Mouse (Mus musculus) brain, adult 2 months (tissue): ENCODE measurements around the gene Cdkl3.
"Not testable (repeated sequence)": the region's sequence is repeated elsewhere in the genome, so short reads cannot be mapped to it uniquely, and the experiment has no call there.

Source experiments
- DNase-seq: peaks from one replicate; pipeline ENCODE4 v3.0.0; 2011; ENCODE audit warnings: low read depth, low spot score

The Cdkl3 gene

DNA sequence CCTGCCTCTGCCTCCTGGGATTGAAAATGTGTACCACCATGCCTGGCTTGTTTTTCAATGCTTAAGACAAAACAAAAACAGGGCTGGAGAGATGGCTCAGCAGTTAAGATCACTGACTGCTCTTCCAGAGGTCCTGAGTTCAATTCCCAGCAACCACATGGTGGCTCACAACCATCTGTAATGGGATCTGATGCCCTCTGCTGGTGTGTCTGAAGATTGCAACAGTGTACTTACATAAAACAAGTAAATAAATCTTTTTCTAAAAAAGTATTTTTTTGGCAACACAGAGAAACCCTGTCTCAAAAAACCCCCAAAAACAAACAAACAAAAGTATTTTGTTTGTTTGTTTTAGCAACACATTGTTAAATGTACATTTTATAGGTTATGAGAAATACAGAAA lies 116.4 kb downstream of the Cdkl3 start:
- not testable (repeated sequence) for DNase-seq

DNA sequence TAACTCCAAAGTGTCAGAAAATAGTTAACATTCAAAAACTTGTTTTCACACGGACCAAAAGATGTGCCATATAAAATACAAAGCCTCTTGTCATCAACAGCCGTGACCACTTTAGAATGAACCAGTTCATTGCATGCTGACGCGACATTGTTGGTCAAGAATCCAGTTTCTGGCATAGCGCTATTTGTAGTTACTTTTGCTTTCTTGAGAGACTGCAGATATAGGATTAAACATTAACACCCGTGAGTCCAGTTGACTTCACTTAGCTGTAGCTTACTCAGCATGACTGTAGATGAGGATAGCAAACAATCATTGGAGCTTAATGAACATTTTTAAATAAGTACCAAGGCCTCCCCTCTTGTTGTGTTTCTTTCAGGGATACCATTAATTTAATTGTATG lies 118.0 kb downstream of the Cdkl3 start:
- no peak for DNase-seq

DNA sequence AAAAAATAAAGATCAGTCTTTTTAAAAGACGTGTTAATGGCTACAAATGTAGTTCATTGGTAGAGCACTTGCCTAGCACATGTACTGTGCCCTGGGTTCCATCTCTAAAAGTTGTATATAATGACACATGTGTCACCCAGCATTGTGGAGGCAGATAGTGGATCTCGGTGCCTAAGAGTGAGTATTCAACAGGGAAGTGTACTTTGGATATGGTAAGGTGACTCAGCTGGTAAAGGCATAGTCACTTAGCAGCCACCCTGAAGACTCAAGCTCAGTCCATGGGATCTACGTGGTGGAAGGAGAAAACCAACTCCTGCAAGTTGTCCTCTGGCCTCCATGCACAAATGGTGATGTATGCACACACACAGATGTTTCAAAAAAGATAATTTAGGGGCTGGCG lies 120.4 kb downstream of the Cdkl3 start:
- DNase-seq, result no peak

DNA sequence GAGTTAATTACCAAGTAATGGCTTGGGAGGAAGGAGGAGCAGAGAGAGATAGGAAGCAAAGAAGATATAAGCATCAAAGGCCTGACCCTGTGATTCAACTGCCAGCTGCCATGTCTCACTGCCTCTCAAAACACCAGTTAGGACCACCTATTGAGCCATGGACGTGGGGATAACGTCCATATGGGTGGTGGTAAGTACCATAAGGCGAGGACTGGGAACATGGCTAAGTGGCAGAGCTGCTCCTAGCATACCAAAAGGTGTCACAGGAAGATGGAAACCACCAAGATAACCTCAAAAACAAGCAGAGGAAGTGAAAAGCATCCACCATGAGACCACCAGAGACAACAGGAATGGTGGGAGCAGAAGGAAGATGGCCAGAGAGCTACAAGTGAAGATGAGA lies 123.1 kb downstream of the Cdkl3 start:
- DNase-seq, result no peak

DNA sequence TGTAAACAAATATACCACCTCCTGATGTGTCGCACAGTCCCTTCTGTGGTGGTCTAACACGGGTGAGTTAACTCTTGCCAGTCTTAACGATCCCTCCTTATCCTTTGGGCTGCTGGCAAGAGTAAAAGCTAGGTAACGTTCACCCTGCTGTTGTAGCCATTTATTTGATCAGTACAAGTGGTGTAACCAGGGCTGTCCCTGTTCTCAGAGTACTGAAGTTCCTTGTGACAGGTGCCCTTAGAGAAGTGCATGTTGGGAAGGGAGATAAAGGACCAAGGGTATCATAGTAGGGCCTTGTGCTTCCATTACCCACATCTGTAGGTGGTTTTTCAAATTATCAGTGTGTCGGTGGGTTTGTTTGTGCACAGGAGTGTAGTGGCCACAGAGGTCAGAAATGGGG lies 123.7 kb downstream of the Cdkl3 start:
- no peak for DNase-seq

DNA sequence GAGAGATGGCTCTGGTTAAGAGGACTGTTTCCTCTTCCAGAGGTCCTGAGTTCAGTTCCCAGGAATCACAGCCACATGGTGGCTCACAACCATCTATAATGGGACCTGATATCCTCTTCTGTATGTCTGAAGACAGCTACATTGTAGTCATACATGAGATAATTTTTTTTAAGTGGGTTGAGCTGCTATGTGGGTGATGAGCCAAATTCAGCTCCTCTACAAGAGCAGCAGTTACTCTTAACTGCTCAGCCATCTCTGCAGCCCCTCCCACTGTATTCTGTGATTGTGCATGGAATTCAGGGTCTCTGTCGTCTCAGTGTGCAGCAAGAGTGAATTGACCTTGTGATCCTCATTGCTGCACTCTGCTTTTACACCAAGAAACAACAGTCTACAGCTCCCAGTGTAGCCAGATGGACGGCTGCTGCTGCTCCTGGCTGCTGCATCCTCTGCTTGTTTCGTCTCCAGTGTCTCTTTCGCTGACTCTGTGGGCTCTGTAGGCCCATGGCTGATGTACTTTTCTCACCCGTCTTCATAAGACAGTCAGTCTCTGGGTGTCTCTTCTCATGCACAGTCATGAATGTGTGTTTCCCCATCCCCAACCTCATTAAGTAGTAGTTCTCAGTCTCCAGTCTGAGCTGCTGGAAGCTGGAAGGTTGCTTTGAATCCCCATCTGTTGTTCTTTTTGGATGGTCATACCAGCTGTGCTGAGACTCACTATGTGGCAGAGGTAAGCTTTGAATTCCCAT lies 124.5 kb downstream of the Cdkl3 start:
- DNase-seq, result peak; percentile 65

DNA sequence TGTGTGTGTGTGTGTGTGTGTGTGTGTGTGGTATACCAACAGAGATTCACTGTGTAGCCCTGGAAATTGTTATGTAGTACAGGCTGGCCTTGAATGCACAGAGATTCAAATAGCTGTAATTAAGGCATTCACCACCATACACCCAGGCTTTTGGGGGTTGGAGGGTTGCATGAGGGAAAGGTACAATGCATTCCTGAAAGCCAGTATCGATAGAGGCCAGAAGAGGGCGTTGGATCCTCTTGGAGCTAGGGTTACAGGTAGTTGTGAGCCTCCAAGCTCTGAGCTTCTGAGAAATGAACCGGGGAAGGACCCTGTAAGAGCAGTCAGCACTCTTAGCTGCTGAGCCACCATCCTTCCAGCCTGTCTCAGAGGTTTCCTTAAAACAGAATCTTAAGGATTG lies 125.2 kb downstream of the Cdkl3 start:
- no peak for DNase-seq

DNA sequence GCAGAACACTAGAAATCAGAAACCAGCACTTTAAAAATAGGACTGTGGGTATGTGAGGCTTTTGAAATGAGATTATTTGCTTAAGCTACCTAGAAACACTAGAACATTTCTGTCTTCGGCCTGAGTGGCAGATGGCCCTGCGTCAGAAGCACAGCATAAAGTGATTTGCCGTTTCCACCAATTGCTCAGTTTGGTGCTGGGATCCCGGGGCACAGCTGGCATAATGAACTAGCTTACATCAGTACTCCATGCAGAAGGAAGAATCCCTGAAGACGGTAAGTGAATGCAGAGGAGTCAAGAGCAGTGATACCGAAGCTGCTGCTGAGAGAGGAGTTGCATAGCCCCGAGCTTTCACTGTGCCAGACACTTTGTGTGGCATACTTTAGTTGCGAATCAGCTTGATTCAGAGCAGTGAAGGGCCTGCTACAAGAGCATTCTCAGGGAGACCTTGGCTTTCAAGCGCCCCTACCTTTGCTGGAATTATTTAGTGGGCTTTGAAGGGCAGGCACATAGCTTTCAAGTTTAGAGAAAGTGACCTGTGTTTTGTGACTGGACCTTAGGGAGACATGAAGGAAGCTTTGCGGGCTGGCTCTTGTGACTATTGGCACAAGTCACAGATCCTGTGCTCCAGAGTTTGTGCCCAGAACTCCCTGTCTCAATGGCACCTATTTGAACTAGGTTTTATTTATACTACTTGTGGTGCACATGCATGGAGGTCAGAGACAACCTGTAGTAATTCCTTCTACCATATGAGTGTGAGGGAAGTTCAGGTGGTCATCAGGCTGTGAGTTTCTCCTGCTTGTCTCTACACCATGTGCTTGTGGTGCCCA lies 125.8 kb downstream of the Cdkl3 start:
- peak; percentile 87 for DNase-seq

DNA sequence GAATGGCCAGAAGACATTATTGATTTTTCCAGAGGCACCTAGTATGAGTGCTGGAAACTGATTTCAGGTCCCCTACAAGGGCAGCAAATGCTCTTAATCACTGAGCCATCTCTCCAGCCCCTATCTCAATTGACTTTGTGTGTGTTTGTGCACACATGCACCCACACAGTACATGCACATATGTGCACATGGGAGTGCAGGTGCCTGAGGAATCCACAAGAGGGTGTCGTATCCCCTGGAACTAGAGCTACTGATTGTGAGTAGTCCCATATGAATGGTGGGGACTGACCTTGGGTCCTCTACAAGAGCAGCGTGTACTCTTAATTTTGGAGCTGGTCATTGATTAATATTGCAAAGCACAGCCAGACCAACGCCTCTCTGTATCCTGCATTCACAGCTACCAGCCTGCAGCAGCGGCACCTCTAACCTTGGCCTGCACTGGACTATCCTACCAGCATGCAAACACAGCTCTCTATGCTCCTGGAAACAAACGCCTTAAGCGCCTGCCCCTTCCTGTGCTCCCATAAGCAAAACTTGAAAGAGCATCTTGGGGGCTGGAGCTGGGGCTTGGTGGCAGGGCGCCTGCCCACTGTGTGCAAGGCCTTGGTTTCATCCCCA lies 126.5 kb downstream of the Cdkl3 start:
- DNase-seq, result no peak
